Mouse (Mus musculus): ENCODE measurements around the gene Fam102b. TPM values are rescaled to one million over a fixed set of nuclear protein-coding genes. Genes with fewer than 3 reads are reported as not detected.

The Fam102b gene
- total RNA-seq, 2 experiments from 2014 or later, result 5.0 to 7.9 TPM

- DNase-seq (ENCODE audit: low spot score in 2 of 2), result no peak
Observed at GRCm38 (mm10) chr3:109018336-109018735, 9.1 kb downstream of the Fam102b start.

GRCm38 (mm10) chr3:109012595-109012994 is 14.8 kb downstream of the Fam102b start:
- DNase-seq (ENCODE audit: low spot score in 2 of 2), result no peak

DNA sequence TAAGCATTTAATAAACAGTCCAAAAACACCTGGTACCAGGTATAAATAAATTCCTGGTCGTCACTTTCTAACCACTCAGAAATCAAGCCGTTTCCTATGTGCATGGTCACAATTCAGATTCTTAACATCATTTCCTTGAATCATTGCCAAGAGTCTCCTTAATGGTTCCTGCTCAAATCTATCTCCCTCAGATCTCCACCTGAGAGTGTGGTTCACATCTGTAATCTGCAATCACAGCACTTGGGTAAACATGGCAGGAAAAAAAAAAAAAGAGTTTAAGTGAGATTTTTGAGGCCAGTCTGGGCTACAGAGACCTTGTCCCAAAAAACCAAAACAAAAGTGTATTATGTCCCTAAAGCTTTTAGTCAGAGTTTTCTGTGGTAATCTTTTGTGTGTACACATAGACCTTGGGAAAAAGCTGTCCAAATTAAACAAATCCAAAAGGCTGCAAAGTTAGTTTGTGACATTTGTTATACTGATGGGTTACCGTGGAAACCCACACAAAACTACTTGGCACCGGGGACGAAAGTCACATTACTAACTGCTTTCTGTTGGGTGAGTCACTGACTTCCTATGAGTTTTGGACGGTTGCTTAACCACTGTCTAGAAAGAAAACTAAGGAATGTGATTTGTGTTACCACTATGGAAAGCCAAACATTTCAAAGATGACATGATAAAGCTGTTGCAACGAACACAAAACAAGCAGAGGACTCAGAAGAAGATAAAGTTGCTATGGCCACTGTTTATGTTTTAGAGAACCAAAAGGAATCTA is 16.7 kb downstream of the Fam102b start:
- DNase-seq (ENCODE audit: low spot score in 2 of 2), result no peak

- DNase-seq (ENCODE audit: low spot score in 2 of 2), result no peak
Observed at GRCm38 (mm10) chr3:109008180-109008579, 19.2 kb downstream of the Fam102b start.

DNA sequence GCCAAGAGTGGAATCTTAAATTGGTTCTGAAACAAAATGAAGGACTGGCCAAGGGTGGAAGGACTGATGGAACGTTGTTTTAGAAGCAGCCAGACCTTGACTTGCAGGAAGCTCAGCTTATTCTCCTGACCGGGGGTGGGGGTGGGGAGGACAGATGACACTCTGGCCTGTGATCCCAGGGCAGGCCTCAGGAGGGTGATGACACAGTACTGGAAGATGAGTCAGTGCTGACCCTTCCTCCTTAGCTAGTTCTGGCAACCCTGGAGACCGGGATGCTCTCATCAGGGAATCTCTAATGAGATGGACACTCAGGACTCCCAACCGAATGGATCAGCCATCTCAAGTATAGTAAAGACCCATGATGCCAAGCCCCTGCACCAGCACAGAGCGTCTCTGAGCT is 21.6 kb downstream of the Fam102b start:
- DNase-seq (ENCODE audit: low spot score in 2 of 2), result no peak

DNA sequence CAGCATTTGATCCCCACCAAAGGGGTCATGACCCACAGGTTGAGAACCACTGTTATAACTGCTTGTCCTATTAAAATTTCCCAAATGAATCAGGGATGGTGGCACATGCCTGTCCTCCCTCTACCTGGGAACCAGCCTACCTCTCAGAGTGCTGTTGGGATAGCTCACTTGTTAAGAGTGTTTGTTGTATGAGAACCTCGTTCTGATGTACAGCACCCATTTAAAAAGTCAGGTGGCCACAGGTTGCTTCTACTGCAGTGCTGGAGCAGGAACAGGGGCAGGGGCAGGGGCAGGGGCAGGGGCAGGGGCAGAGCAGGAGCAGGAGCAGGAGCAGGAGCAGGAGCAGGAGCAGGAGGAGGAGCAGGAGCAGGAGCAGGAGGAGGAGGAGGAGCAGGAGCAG is 28.2 kb downstream of the Fam102b start:
- no peak for DNase-seq (ENCODE audit: low spot score in 2 of 2)

- DNase-seq (ENCODE audit: low spot score in 2 of 2), result no peak
Observed at GRCm38 (mm10) chr3:108997762-108998161, 29.6 kb downstream of the Fam102b start.

DNA sequence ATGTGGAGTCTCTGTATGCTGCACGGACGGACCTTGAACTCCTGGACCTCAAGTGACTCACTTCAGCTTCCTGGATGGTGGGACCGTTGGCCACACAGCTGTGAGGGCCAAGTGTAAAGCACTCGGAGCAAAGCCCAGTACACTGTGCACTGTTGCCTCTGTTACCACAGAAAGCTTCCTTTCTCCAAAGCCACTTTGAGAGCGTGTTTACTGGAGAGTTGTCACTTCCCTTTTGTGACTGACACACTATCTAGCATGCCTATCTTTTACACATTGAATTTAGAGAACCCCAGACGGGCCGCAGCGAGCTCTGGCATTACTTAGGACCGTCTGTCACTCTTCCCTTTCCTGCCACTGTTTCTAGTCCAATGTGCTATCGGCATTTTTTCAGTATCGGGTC is 30.1 kb downstream of the Fam102b start:
- peak in 1 of 2 experiments; percentile 7 for DNase-seq (ENCODE audit: low spot score in 2 of 2)

DNA sequence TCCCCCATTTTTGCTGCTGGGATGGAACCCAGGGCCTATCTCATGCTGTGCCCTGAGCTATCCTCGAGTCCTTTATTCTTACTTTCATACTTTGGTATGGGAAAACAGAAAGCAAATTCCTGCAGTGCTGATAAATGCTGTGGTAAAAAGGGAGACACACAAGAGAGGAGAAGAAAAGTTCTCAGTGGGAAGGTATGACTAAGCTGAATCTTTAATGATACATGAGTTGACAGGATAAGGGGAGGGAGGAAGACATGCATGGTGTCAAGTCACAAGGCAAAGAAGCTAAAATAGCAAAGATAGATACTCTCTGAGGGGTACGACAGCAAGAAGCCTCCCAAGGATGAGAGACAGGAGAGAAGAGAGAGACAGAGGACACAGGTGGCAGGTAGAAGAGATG is 32.0 kb downstream of the Fam102b start:
- DNase-seq (ENCODE audit: low spot score in 2 of 2), result no peak

DNA sequence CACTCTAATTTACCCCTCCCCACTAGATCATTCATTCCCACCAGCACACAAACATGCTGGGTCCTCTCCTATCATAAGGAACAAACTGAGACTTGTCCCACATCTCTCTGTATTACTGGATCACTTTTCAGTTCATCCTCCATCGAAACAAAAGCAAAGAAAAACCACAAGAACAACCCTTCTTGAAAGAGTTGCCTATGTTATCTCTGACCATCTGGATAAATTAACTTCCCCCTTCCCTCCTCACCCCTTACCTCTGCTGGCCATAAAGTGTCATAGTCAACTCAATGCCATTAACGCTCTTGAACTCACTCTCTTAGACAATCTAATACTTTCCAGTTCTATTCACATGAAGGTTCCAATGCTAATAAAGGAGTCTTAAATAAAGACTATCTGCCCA is 32.9 kb downstream of the Fam102b start:
- no peak for DNase-seq (ENCODE audit: low spot score in 2 of 2)

DNA sequence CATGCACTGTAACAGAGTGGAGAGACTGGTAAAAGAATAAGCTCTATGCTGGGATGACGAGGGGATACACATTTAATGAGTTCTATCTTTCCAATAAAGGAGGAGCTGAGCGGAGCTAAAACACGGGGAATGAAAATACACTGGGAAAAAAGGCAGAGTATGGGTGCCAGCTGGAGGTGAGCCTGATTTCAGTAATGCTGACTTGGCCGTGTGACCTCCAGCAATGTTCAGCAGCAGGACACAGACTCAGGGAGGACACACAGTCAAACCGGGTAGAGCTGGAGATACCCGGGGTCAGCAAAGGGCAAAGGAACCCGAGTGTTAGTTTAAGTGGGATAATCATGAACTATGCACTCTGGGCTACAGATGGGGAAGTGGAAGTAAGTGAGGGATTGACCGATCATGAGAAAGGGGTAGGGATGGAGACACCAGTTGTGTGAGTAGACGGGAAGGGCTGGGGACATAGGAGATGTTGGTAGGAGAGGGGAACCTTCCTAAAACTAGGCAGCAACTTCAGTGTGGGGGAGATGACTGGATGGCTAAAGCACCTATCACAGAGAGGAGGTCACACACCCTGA is 37.3 kb downstream of the Fam102b start:
- no peak for DNase-seq (ENCODE audit: low spot score in 2 of 2)

GRCm38 (mm10) chr3:108987009-108987659 is 40.3 kb downstream of the Fam102b start:
- no peak for DNase-seq (ENCODE audit: low spot score in 2 of 2)

DNA sequence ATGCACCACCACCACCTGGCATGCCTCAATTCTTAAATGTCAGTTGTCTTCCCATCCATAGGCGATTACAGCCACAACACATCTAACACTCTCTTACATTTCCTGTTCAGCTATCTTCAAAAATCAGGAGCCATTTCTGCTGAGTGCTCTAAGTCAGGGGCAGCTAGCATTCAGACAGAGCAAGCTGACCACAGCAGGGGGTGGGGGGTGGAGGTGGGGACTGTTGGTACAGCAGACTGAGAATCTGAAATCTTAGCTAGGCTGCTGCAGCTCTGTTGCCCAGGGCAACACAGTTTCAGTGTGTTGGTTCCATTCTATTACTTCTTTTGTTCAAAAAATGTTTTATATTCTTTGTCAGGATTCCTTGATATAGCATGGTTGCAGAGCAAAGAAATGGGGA is 40.9 kb downstream of the Fam102b start:
- no peak for DNase-seq (ENCODE audit: low spot score in 2 of 2)

GRCm38 (mm10) chr3:108983989-108984388 is 43.4 kb downstream of the Fam102b start:
- DNase-seq (ENCODE audit: low spot score in 2 of 2), result no peak

DNA sequence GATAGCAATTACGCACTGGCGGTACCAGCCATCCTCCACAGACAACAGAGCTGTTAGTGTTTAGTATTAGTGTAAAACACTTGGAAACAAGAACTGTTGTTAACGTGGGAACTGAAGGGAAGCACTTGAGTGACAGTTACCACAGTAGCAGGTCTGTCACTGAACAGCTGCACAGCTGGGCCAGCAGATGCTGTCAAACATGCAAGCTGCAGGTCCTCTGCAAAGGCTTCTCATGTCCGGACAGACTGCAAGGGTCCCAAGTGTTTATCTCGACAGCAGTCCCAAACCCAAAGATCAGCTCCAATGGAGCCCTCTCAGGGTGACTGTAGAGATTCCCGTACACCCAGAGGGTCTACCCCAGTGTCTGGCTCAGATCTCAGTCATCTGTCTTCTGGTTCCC is 45.5 kb downstream of the Fam102b start:
- no peak for DNase-seq (ENCODE audit: low spot score in 2 of 2)

DNA sequence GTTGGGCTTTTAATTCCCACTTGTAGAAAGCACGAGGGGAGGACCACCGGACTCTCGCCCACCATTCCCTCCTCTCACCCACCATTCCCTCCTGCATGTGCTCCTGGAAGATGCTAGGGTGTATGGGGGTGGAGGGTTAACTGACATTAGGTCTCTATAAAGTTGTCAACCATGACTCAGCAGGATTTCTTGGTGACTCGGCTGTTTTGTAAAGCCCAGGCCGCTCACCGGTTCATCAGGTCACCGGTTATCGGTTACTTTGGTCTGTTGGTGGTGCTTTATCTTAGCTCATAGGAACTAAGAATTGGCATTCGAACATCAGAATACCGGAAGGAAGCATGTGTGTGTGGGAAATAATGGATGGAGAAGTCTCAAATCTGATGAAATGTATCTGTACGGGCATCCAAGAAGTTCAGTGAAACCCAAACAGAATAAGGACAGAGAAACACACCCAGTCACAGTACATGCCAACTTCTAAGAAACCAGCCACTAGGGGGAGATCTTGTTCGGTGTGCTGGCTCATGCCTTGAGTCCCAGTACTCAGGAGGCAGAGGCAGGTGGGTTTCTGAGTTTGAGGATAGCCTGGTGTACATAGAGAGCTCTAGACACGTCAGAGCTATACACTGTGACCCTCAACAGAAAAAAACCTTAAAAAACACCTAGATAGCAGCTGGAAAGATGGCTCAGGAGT is 49.9 kb downstream of the Fam102b start:
- no peak for DNase-seq (ENCODE audit: low spot score in 2 of 2)

DNA sequence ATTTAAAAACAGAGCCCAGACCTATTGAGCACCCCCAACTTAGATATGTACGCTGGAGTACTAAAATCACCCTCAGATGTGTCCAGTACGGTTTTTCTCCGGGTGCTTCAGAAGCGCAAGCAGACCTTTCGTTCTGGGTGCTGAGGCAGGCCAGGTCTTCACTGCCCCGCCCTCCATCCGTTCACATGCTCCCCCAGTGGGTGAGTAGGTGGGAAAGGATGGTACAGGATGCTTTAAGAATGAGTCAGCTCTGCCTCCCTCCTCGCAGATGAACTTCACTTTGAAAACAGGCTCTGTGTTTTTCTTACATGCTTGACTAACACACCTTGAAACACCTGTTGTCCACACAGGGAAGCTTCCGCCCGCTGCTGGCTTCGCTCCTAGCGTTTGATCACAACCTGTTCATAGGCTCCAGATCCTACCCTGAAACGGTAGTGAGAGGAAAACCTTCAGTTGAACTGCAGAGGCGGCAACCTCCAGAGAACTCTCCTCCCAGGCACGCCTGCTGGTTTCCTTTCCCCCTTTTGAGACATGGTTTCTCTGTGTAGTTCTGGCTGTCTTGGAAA is 52.4 kb downstream of the Fam102b start:
- DNase-seq (ENCODE audit: low spot score in 2 of 2), result no peak

GRCm38 (mm10) chr3:108973980-108974660 is 53.3 kb downstream of the Fam102b start:
- DNase-seq (ENCODE audit: low spot score in 2 of 2), result no peak

GRCm38 (mm10) chr3:108966051-108966450 is 61.4 kb downstream of the Fam102b start:
- DNase-seq (ENCODE audit: low spot score in 2 of 2), result no peak

DNA sequence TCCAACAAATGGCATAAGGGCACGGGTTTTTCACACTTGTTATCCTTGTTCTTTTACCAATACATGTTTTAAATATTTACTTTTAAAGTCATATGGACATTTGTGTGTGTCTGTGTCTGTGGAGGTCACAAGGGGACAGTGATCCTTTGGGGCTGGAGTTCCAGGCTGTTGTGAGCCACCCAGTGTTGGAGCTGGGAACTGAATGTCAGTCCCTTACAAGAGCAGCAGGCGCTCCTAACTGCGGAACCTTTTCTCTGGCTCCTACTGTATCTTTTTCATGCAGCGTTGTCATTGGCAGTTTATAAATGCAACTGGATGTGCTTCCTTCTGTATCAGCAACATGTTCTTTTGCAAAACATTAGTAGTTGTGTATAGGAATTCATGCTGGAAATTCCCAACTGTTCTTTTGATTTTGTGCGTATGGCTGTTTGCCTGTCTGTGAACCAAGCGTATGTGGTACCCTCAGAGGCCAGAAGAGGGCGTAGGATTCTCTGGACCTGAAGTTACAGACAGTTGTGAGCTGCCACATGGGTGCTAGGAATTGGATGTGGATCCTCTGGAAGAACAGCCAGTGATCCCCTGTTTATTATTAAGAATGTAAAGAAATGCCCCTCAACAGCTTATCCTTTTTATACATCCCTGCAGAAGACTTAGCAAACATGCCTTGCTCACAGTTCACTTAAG is 62.9 kb downstream of the Fam102b start:
- no peak for DNase-seq (ENCODE audit: low spot score in 2 of 2)

Data from adrenal gland, adult 18-20 months (tissue).